Mouse (Mus musculus): ENCODE measurements around the gene Dock10. TPM values are rescaled to one million over a fixed set of nuclear protein-coding genes. Genes with fewer than 3 reads are reported as not detected.

Gene Dock10
- polyA plus RNA-seq, 1 experiment from 2014 or later, result 2.3 TPM

- H3K4me3 ChIP-seq (replicated peaks), result no peak overlapping the region
- no peaks in the 10 kb centered on the region for H3K9me3 ChIP-seq
- H3K27me3 ChIP-seq, result no peaks in the 10 kb centered on the region
- no peak overlapping the region for H3K27ac ChIP-seq
- H3K36me3 ChIP-seq (replicated peaks), result no peaks in the 10 kb centered on the region
- no peak for ATAC-seq (ENCODE audit: low FRiP score)
- no peaks in the 10 kb centered on the region for H3K4me1 ChIP-seq
- H3K9ac ChIP-seq, result no peak overlapping the region
- no peak overlapping the region for H3K4me2 ChIP-seq
These were observed 38.2 kb downstream of the Dock10 start for GRCm38 (mm10) chr1:80720146-80720545.

GRCm38 (mm10) chr1:80719436-80719835 is 38.9 kb downstream of the Dock10 start:
- Histone ChIP-seq H3K4me3 (replicated peaks) (no peak overlapping the region), H3K27ac (no peak overlapping the region), H3K4me2 (no peak overlapping the region), H3K9ac (no peak overlapping the region), H3K4me1 (no peaks in the 10 kb centered on the region), H3K9me3 (no peaks in the 10 kb centered on the region), H3K27me3 (no peaks in the 10 kb centered on the region), H3K36me3 (replicated peaks) (no peaks in the 10 kb centered on the region)
- no peak for ATAC-seq (ENCODE audit: low FRiP score)
- WGBS, result 87% methylated on average over 6 of the region's 6 CpGs

- Histone ChIP-seq H3K27ac (no peak overlapping the region), H3K9me3 (no peaks in the 10 kb centered on the region), H3K9ac (no peak overlapping the region), H3K4me2 (no peak overlapping the region), H3K27me3 (no peaks in the 10 kb centered on the region), H3K36me3 (replicated peaks) (no peaks in the 10 kb centered on the region), H3K4me3 (replicated peaks) (no peak overlapping the region), H3K4me1 (no peaks in the 10 kb centered on the region)
- 94% methylated on average over 1 of the region's 1 CpGs for WGBS
- no peak for ATAC-seq (ENCODE audit: low FRiP score)
These were observed 39.7 kb downstream of the Dock10 start for GRCm38 (mm10) chr1:80718666-80719065.

- Histone ChIP-seq H3K36me3 (replicated peaks) (no peaks in the 10 kb centered on the region), H3K9ac (no peak overlapping the region), H3K27ac (no peak overlapping the region), H3K4me1 (no peaks in the 10 kb centered on the region), H3K4me2 (no peak overlapping the region), H3K4me3 (replicated peaks) (no peak overlapping the region), H3K9me3 (no peaks in the 10 kb centered on the region), H3K27me3 (no peaks in the 10 kb centered on the region)
- ATAC-seq (ENCODE audit: low FRiP score), result no peak
- WGBS, result 83% methylated on average over 3 of the region's 3 CpGs
These were observed 42.4 kb downstream of the Dock10 start for GRCm38 (mm10) chr1:80715917-80716316.

GRCm38 (mm10) chr1:80713920-80714319 is 44.4 kb downstream of the Dock10 start:
- ATAC-seq (ENCODE audit: low FRiP score), result no peak
- H3K36me3 ChIP-seq (replicated peaks), result no peaks in the 10 kb centered on the region
- no peak overlapping the region for H3K4me2 ChIP-seq
- 0 out of 2 replicates have a peak, but pooled peaks cover 6% of the 10 kb centered on the region for H3K4me1 ChIP-seq
- H3K27me3 ChIP-seq, result no peaks in the 10 kb centered on the region
- no peak overlapping the region for H3K9ac ChIP-seq
- H3K4me3 ChIP-seq (replicated peaks), result no peak overlapping the region
- no peaks in the 10 kb centered on the region for H3K9me3 ChIP-seq
- no peak overlapping the region for H3K27ac ChIP-seq
- WGBS, result 91% methylated on average over 1 of the region's 1 CpGs

GRCm38 (mm10) chr1:80710607-80711261 is 47.6 kb downstream of the Dock10 start:
- ATAC-seq (ENCODE audit: low FRiP score), result no peak

GRCm38 (mm10) chr1:80710097-80710541 is 48.2 kb downstream of the Dock10 start:
- no peaks in the 10 kb centered on the region for H3K9me3 ChIP-seq
- H3K36me3 ChIP-seq (replicated peaks), result no peaks in the 10 kb centered on the region
- H3K4me1 ChIP-seq, result 0 out of 2 replicates have a peak, but pooled peaks cover 6% of the 10 kb centered on the region
- H3K27ac ChIP-seq, result no peak overlapping the region
- WGBS, result 73% methylated on average over 5 of the region's 5 CpGs
- no peak overlapping the region for H3K4me2 ChIP-seq
- no peak for ATAC-seq (ENCODE audit: low FRiP score)
- H3K27me3 ChIP-seq, result no peaks in the 10 kb centered on the region
- no peak overlapping the region for H3K9ac ChIP-seq
- no peak overlapping the region for H3K4me3 ChIP-seq (replicated peaks)

More at GRCm38 (mm10) chr1:80710607-80711261, 47.6 kb downstream of the Dock10 start:
- H3K36me3 ChIP-seq (replicated peaks), result no peaks in the 10 kb centered on the region
- H3K4me1 ChIP-seq, result 0 out of 2 replicates have a peak, but pooled peaks cover 6% of the 10 kb centered on the region
- no peak overlapping the region for H3K4me3 ChIP-seq (replicated peaks)
- H3K27ac ChIP-seq, result no peak overlapping the region
- H3K4me2 ChIP-seq, result no peak overlapping the region
- H3K9ac ChIP-seq, result no peak overlapping the region
- H3K9me3 ChIP-seq, result no peaks in the 10 kb centered on the region
- H3K27me3 ChIP-seq, result no peaks in the 10 kb centered on the region
- WGBS, result 50% methylated on average over 8 of the region's 8 CpGs

- no peak overlapping the region for H3K4me2 ChIP-seq
- no peaks in the 10 kb centered on the region for H3K36me3 ChIP-seq (replicated peaks)
- no peak for ATAC-seq (ENCODE audit: low FRiP score)
- 0 out of 2 replicates have a peak, but pooled peaks cover 6% of the 10 kb centered on the region for H3K4me1 ChIP-seq
- H3K4me3 ChIP-seq (replicated peaks), result no peak overlapping the region
- no peak overlapping the region for H3K27ac ChIP-seq
- no peak overlapping the region for H3K9ac ChIP-seq
- 86% methylated on average over 14 of the region's 14 CpGs for WGBS
- H3K27me3 ChIP-seq, result no peaks in the 10 kb centered on the region
- no peaks in the 10 kb centered on the region for H3K9me3 ChIP-seq
These were observed 49.0 kb downstream of the Dock10 start for GRCm38 (mm10) chr1:80709299-80709698.

GRCm38 (mm10) chr1:80703279-80703678 is 55.0 kb downstream of the Dock10 start:
- Histone ChIP-seq H3K4me1 (no peaks in the 10 kb centered on the region), H3K9me3 (no peaks in the 10 kb centered on the region), H3K27me3 (no peaks in the 10 kb centered on the region), H3K4me3 (replicated peaks) (no peak overlapping the region), H3K9ac (no peak overlapping the region), H3K27ac (no peak overlapping the region), H3K36me3 (replicated peaks) (no peaks in the 10 kb centered on the region), H3K4me2 (no peak overlapping the region)
- ATAC-seq (ENCODE audit: low FRiP score), result no peak
- WGBS, result 90% methylated on average over 1 of the region's 1 CpGs

- no peaks in the 10 kb centered on the region for H3K9me3 ChIP-seq
- H3K27ac ChIP-seq, result no peak overlapping the region
- 62% methylated on average over 1 of the region's 1 CpGs for whole genome bisulfite sequencing
- no peaks in the 10 kb centered on the region for H3K27me3 ChIP-seq
- no peak for ATAC-seq (ENCODE audit: low FRiP score)
- H3K4me3 ChIP-seq (replicated peaks), result no peak overlapping the region
- H3K9ac ChIP-seq, result no peak overlapping the region
- no peaks in the 10 kb centered on the region for H3K36me3 ChIP-seq (replicated peaks)
- no peak overlapping the region for H3K4me2 ChIP-seq
- no peaks in the 10 kb centered on the region for H3K4me1 ChIP-seq
These were observed 82.2 kb downstream of the Dock10 start for GRCm38 (mm10) chr1:80676004-80676673.

- no peak overlapping the region for H3K27ac ChIP-seq
- no peaks in the 10 kb centered on the region for H3K4me1 ChIP-seq
- H3K4me3 ChIP-seq (replicated peaks), result no peak overlapping the region
- H3K9ac ChIP-seq, result no peak overlapping the region
- no peak overlapping the region for H3K4me2 ChIP-seq
- no peaks in the 10 kb centered on the region for H3K9me3 ChIP-seq
- no peaks in the 10 kb centered on the region for H3K27me3 ChIP-seq
- ATAC-seq (ENCODE audit: low FRiP score), result no peak
- WGBS, result 92% methylated on average over 3 of the region's 3 CpGs
- no peaks in the 10 kb centered on the region for H3K36me3 ChIP-seq (replicated peaks)
These were observed 86.6 kb downstream of the Dock10 start for GRCm38 (mm10) chr1:80671730-80672129.

GRCm38 (mm10) chr1:80671056-80671455 is 87.3 kb downstream of the Dock10 start:
- Histone ChIP-seq H3K4me3 (replicated peaks) (no peak overlapping the region), H3K4me2 (no peak overlapping the region), H3K36me3 (replicated peaks) (no peaks in the 10 kb centered on the region), H3K27ac (no peak overlapping the region), H3K4me1 (no peaks in the 10 kb centered on the region), H3K27me3 (no peaks in the 10 kb centered on the region), H3K9me3 (no peaks in the 10 kb centered on the region), H3K9ac (no peak overlapping the region)
- WGBS, result 81% methylated on average over 5 of the region's 5 CpGs
- no peak for ATAC-seq (ENCODE audit: low FRiP score)

- Histone ChIP-seq H3K9me3 (no peaks in the 10 kb centered on the region), H3K27ac (no peak overlapping the region), H3K4me2 (no peak overlapping the region), H3K4me1 (no peaks in the 10 kb centered on the region), H3K4me3 (replicated peaks) (no peak overlapping the region), H3K36me3 (replicated peaks) (no peaks in the 10 kb centered on the region), H3K27me3 (no peaks in the 10 kb centered on the region), H3K9ac (no peak overlapping the region)
- 86% methylated on average over 7 of the region's 7 CpGs for WGBS
- no peak for ATAC-seq (ENCODE audit: low FRiP score)
These were observed 87.9 kb downstream of the Dock10 start for GRCm38 (mm10) chr1:80670387-80670786.

Measured in forebrain, embryonic 12.5 days (tissue).